Mouse (Mus musculus): ENCODE measurements around the gene Adamts9.

DNA sequence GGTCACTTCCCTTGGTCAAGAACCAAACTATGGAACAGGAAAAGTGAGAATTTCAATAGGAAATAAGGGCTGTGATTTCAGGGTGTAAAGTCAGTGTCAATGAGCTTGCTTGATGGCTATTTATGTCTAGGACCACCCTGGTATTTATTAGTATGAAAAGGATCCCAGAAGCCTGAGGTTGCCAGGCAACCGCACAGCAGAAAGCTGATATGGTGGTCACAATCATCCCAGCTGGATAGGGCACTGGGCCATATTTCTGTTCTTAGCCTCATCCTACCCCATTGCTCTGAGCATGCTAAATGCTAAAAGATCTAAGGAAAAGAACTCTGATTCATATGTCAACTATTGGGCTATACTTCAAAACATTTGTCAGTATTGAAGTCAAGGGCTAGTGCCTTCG, 112.2 kb downstream of the Adamts9 start:
- no peak for TF ChIP-seq CTCF (IDR thresholded peaks at IDR 0.05)
- no peak for TF ChIP-seq EP300 (IDR thresholded peaks at IDR 0.05)

All from lung, postnatal 0 days (tissue).